Mouse (Mus musculus) lung, postnatal 0 days (tissue): ENCODE results near the gene Tgif1.

Experiments used
- CTCF ChIP-seq: IDR thresholded peaks from 2 replicates; pipeline ENCODE4 v1.5.1; 2016; ENCODE audit warnings: antibody characterized with exemption, mild to moderate bottlenecking
- EP300 ChIP-seq: IDR thresholded peaks from 2 replicates; pipeline ENCODE4 v1.6.1; 2016; ENCODE audit warnings: antibody characterized with exemption, mild to moderate bottlenecking, control low read depth

GRCm38 (mm10) chr17:70832544-70832943 lies 20.8 kb downstream of the Tgif1 start:
- TF ChIP-seq CTCF (no peak), EP300 (no peak)
